Mouse (Mus musculus): ENCODE data around the gene Ufd1.

GRCm38 (mm10) chr16:18838346-18838745 lies 26.8 kb downstream of the Ufd1 start:
- no peak for TF ChIP-seq CTCF (IDR thresholded peaks at IDR 0.05; ENCODE audit: borderline replicate concordance, extremely low read depth, insufficient read depth, insufficient read length)
- no peak for TF ChIP-seq POLR2A (IDR thresholded peaks at IDR 0.05; ENCODE audit: borderline replicate concordance, extremely low read depth, insufficient read depth, insufficient read length, poor library complexity, severe bottlenecking)
